Mouse (Mus musculus) heart, postnatal 36 days (tissue): ENCODE data around the gene Btbd9. TPM values are rescaled to one million over a fixed set of nuclear protein-coding genes. Genes with fewer than 3 reads are reported as not detected.

Experiments used
- DNase-seq, 2 experiments: peaks; one replicate each; pipeline ENCODE4 v3.0.0; 2021 to 2022
- intact Hi-C: fragments of 180-260 bp; cut with DNase I; formaldehyde crosslinking; loops from one replicate; pipeline ENCODE4 v1.15.1; 2025
- total RNA-seq, 2 experiments: library from RNA; stranded (reverse); gene quantifications; 2 replicates each; pipeline ENCODE4 v1.2.3; 2021

The Btbd9 gene
- total RNA-seq, 2 experiments from 2014 or later = 17.0 to 17.4 TPM

- DNase-seq = no peak
- intact Hi-C loops = no loop called here
These were observed 307.8 kb downstream of the Btbd9 start for GRCm38 (mm10) chr17:30268456-30268855.

DNA sequence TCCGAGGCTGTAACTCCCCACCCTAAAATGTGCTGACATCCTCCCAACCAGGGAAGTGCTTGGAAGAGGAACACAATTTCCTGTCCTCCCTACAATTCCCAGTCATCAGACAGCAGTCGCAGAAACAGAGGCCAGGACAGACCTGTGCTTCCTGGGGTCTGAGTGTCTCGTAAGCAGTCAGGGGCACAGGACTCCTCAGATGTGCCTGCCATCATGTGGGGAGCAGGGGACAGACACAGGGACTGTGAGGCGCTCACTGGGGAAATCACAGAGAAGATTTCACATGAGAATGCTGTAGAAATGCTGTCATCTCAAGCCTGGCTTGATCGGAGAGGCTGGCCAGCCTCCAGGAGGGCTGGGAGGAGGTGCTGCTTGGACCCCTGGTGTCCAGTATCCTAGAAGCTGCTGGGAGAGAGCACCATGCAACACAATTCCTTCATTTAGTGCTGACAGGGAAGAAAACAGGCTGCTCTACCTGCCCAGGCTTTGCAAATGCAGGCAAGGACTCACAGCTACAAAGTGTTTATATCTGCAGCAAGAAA is 308.8 kb downstream of the Btbd9 start:
- no peak for DNase-seq
- intact Hi-C loops = no loop called here

DNA sequence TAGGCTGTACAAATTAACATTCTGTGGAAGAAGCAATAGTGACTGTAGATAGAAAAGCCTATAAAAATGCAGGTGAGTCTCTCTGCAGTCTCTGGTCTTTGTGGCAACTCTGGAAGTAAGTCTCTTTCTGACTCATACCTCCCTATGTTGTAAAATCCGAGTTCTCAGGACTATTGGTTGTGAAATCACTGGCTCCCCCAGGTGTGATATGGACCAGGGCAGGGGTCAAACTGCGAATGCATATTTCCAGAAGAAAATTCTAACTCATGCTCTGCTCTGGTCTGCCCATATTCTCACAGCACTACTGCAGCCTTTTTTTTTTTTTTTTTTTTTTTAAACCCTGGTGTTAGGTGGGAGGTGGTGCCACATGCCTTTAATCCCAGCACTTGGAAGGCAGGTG is 312.8 kb downstream of the Btbd9 start:
- intact Hi-C loops = no loop called here

DNA sequence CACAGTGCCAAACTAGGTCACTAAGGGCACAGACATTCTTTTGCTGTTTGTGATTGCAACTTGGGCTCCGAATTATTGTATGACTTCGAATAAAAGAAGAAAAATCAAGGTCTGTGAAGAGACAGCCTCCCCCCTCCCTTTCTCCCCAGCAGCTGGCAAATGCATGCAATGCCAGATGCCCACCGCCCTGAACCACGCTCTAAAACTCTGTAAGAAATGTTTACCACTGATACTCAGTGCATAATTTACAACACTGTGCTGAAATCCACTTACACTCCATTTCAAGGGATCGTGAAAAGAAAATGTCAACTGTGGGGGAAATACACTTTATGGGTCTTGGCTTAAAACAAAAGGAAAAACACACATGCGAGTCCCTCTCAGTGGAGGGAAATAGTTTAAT is 313.3 kb downstream of the Btbd9 start:
- DNase-seq = no peak
- intact Hi-C loops = no loop called here

More for the DNA sequence above, 312.8 kb downstream of the Btbd9 start:
- DNase-seq = no peak

DNA sequence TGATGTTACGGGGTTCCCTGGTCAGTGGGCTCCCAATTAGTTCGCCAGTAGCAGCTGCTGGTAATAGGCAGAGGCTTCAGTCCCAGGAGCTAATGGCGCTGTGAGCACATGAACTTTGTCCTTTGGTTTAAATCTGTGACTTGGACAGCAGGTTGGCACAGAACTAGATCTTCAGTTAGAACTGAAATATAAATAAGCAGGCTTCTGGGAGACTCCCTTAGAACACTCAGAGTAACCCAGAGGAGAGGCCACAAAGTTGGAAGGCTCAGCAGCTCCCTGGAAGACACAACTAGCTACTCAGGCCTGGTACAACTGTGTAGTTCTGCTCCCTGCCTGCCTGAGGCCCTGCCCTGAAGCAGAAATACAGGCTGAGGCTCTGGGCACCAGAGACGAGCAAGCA is 313.8 kb downstream of the Btbd9 start:
- intact Hi-C loops = no loop called here
- DNase-seq = no peak

GRCm38 (mm10) chr17:30261983-30262340 is 314.3 kb downstream of the Btbd9 start:
- intact Hi-C loops = no loop called here
- DNase-seq = no peak

- DNase-seq = no peak
- intact Hi-C loops = no loop called here
These were observed 314.8 kb downstream of the Btbd9 start for GRCm38 (mm10) chr17:30261307-30261982.

- DNase-seq = no peak
- intact Hi-C loops = no loop called here
These were observed 315.5 kb downstream of the Btbd9 start for GRCm38 (mm10) chr17:30260641-30261306.

DNA sequence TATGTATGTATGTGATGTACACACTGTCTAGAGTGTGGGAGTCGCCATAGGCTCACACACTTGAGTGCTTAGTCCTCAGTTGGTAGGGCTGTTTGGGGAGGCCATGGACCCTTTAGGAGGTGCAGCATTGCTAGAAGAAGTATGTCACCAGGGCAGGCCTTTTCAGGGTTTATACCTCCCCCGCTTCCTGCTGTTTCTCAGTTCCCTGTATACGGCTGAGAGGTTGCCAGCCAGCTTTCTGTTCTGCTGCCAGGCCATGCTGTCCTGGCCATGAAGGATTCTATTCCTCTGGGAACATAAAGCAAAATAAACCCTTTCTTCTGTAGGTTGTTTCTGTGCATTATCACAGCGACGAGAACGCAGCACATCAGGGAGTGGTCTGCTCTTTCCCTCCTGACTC is 316.4 kb downstream of the Btbd9 start:
- intact Hi-C loops = no loop called here

GRCm38 (mm10) chr17:30258480-30258879 is 317.8 kb downstream of the Btbd9 start:
- intact Hi-C loops = no loop called here
- DNase-seq = no peak

More for the DNA sequence above, 316.4 kb downstream of the Btbd9 start:
- no peak for DNase-seq

- DNase-seq = no peak
These were observed 320.2 kb downstream of the Btbd9 start for GRCm38 (mm10) chr17:30255928-30256560.

DNA sequence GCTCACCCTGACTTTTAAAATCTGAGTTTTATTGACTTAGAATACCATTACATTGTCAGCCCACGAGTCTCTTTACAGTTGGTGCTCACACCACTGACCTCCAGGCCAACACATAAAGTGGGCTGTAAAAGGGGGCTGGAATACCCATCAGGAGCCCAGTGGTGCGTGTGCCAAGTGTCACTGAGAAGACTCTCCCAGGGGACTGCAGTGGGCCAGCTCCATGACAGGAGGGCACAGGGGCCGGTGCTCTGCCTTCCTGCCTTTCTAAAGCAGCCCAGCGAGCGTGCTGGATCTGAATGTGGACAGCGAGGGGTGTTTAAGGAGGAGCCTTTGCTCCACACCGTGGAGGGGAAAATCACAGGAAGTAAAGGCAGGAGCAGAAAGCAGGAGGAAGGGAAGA is 322.4 kb downstream of the Btbd9 start:
- intact Hi-C loops = no loop called here
- DNase-seq = no peak

More at GRCm38 (mm10) chr17:30255928-30256560, 320.2 kb downstream of the Btbd9 start:
- intact Hi-C loops = no loop called here

GRCm38 (mm10) chr17:30253028-30253427 is 323.3 kb downstream of the Btbd9 start:
- intact Hi-C loops = no loop called here
- no peak for DNase-seq

DNA sequence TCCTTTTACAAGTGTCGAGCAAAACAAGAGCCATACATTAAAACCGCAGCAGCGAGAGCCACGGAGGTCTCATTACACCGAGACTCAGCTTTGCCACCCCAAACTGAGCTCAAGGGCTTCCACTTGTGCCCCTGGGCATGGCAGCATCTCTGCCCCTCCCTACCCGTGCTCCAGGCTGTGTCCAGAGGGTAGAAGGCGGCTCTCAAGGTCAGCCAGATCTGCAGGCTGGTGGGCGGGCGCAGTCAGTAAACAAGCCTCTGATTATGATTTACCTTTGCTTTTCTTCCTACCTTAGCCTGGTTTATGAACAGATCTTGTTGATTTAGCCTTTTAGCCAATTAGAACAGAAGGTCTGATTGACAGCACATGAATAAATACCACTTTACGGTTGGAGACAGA is 331.0 kb downstream of the Btbd9 start:
- no peak for DNase-seq

GRCm38 (mm10) chr17:30244651-30245307 is 331.5 kb downstream of the Btbd9 start:
- intact Hi-C loops = no loop called here
- DNase-seq = no peak

More for the DNA sequence above, 331.0 kb downstream of the Btbd9 start:
- intact Hi-C loops = no loop called here

GRCm38 (mm10) chr17:30243540-30243939 is 332.7 kb downstream of the Btbd9 start:
- no peak for DNase-seq
- intact Hi-C loops = no loop called here

- no peak for DNase-seq
- intact Hi-C loops = no loop called here
These were observed 333.6 kb downstream of the Btbd9 start for GRCm38 (mm10) chr17:30242647-30243046.

DNA sequence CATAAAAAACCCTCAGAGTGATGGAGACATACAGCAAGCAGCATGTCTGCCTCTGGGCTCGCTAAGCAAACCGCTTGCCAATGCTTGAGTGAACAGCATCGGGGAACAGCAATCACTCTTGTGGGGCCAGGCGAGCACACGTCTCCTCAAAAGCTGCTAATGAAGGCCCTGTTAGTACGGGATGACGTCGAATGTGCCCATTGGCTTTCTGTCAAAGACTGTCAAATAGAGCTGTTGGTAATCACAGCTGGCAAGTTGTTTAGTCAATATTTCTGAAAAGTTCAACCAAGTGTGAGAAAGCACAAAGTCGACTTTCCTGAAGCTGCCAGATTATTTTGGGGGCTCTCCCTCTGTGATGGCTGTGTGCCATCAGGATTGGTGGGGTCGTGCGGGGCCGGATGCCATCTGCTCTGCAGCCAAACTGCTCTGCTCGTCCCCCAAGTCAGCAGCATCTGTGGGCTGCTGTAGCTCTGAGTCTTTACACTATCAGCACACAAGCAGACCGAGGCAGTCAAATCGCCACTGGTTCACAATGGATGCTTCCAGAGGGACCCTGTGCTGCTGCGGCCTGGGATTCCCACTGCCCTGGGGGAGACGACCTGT is 334.5 kb downstream of the Btbd9 start:
- DNase-seq = no peak
- intact Hi-C loops = no loop called here

- no peak for DNase-seq
- intact Hi-C loops = no loop called here
These were observed 335.2 kb downstream of the Btbd9 start for GRCm38 (mm10) chr17:30241061-30241460.

GRCm38 (mm10) chr17:30240659-30241058 is 335.6 kb downstream of the Btbd9 start:
- DNase-seq = no peak
- intact Hi-C loops = no loop called here

GRCm38 (mm10) chr17:30239458-30239857 is 336.8 kb downstream of the Btbd9 start:
- intact Hi-C loops = no loop called here

More at GRCm38 (mm10) chr17:30239458-30239857, 336.8 kb downstream of the Btbd9 start:
- no peak for DNase-seq
